Mouse (Mus musculus) bone marrow, adult 2 months (tissue): ENCODE measurements around the gene Brsk1.

Experiments
- CTCF ChIP-seq: fragments of 200-500 bp; IDR thresholded peaks from 2 replicates; pipeline ENCODE4 v1.5.1; 2011; ENCODE audit warnings: low read length, control low read depth; ENCODE audit not compliant: control insufficient read depth, insufficient read depth
- POLR2A ChIP-seq: fragments of 200-500 bp; IDR thresholded peaks from 2 replicates; pipeline ENCODE4 v1.6.1; 2011; ENCODE audit warnings: low read depth, mild to moderate bottlenecking, control low read depth, low read length, borderline replicate concordance; ENCODE audit not compliant: control insufficient read depth

GRCm38 (mm10) chr7:4712594-4712993 is 22.2 kb downstream of the Brsk1 start:
- no peak for TF ChIP-seq CTCF
- no peak for TF ChIP-seq POLR2A
